Mouse (Mus musculus): ENCODE measurements around the gene Ttc32. TPM values are rescaled to one million over a fixed set of nuclear protein-coding genes. Genes with fewer than 3 reads are reported as not detected.

Gene Ttc32
- polyA plus RNA-seq, 1 experiment from 2014 or later, result 20.5 TPM

DNA sequence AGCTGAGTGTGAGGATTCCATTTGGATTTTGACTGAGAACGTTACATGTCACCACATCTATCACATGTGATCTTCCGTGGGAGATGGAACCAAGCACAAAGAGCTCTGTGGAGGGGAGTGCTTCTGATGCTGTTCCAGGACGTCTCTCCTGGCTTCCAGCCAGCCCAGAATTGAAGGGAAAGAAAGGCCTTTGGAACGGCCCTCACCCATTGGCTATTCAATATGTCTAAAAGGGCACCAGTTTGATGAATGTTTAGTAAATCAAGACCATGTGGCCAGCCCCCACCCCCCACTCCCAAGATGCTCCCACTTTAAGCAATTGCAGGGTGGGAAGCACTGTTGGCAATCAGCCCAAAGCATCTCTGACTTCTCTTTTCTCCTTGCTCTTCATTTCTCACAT is 41.7 kb downstream of the Ttc32 start:
- Histone ChIP-seq H3K4me1 (replicated peaks; ENCODE audit: control insufficient read depth, insufficient read depth, low read length) (no peaks in the 10 kb centered on the region), H3K36me3 (ENCODE audit: control insufficient read depth, insufficient read depth, low read length) (no peaks in the 10 kb centered on the region), H3K27me3 (ENCODE audit: control insufficient read depth, insufficient read depth, low read length) (no peaks in the 10 kb centered on the region), H3K4me2 (ENCODE audit: low read depth, low read length, severe bottlenecking) (no peak overlapping the region), H3K9ac (ENCODE audit: low read length) (no peak overlapping the region), H3K4me3 (ENCODE audit: low read depth, low read length) (no peak overlapping the region), H3K27ac (ENCODE audit: low read depth, low read length) (no peak overlapping the region), H3K9me3 (ENCODE audit: control insufficient read depth, low read length) (no peaks in the 10 kb centered on the region)
- WGBS, result 63% methylated on average over 4 of the region's 4 CpGs
- DNase-seq (ENCODE audit: low spot score), result no peak
- no peak for ATAC-seq (replicated peaks; ENCODE audit: low FRiP score)

DNA sequence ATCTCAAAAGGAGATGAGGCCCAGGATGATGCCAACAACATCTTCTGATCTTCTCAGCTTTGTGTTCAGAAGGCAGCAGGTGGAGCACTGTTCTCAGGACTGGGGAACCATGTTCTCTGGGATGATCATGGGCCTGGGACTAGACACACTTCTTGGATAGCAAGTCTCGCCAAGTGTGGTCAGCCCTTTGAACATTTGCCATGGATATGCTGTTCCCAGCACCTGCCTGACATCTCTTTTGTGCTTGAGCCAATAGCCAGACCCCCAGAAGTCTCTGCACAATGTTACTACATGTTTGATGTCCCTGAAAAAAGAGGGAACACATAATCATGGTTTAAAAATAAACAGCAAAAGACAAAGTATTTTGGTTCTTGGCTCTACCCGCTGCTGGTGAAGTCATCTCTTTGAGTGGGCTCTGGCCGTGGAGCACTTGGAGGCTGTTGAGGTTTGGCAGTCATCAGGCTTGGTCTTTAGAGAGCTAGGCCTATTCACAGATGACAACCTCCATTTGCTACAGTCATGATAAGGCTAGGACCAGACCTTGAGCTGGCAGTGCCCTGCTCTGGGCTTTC is 47.8 kb downstream of the Ttc32 start:
- 88% methylated on average over 3 of the region's 3 CpGs for WGBS
- no peak overlapping the region for H3K4me3 ChIP-seq (ENCODE audit: low read depth, low read length)
- ATAC-seq (replicated peaks; ENCODE audit: low FRiP score), result no peak

DNA sequence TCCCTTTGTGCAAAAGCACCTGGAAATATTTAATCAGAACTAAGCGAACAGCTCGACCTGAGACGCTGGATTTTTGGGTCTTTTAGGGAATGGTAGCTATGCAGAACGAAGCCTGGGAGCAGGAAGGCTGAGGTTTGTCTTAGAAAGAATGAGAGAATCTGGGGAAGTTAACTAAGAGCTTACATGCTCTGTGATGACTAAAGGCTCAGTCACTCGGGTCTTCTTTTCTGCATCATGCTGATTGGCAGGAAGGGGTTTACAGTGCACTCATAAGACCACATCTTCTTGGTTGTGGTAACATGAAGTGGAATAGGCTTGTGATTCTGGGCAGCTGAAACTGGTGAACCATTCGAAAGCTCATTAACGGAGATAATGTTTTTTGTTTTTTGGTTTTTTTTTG is 60.4 kb downstream of the Ttc32 start:
- ATAC-seq (replicated peaks; ENCODE audit: low FRiP score) (no peak), DNase-seq (ENCODE audit: low spot score) (no peak)
- H3K36me3 ChIP-seq (ENCODE audit: control insufficient read depth, insufficient read depth, low read length), result no peaks in the 10 kb centered on the region
- no peaks in the 10 kb centered on the region for H3K27me3 ChIP-seq (ENCODE audit: control insufficient read depth, insufficient read depth, low read length)
- H3K4me1 ChIP-seq (replicated peaks; ENCODE audit: control insufficient read depth, insufficient read depth, low read length), result no peaks in the 10 kb centered on the region
- H3K4me3 ChIP-seq (ENCODE audit: low read depth, low read length), result no peak overlapping the region
- H3K9me3 ChIP-seq (ENCODE audit: control insufficient read depth, low read length), result no peaks in the 10 kb centered on the region
- H3K4me2 ChIP-seq (ENCODE audit: low read depth, low read length, severe bottlenecking), result no peak overlapping the region
- H3K27ac ChIP-seq (ENCODE audit: low read depth, low read length), result no peak overlapping the region
- H3K9ac ChIP-seq (ENCODE audit: low read length), result no peak overlapping the region
- WGBS, result 83% methylated on average over 7 of the region's 7 CpGs

More for the DNA sequence above, 47.8 kb downstream of the Ttc32 start:
- Histone ChIP-seq H3K9ac (ENCODE audit: low read length) (no peak overlapping the region), H3K4me1 (replicated peaks; ENCODE audit: control insufficient read depth, insufficient read depth, low read length) (no peaks in the 10 kb centered on the region), H3K36me3 (ENCODE audit: control insufficient read depth, insufficient read depth, low read length) (no peaks in the 10 kb centered on the region), H3K27me3 (ENCODE audit: control insufficient read depth, insufficient read depth, low read length) (no peaks in the 10 kb centered on the region), H3K27ac (ENCODE audit: low read depth, low read length) (no peak overlapping the region), H3K4me2 (ENCODE audit: low read depth, low read length, severe bottlenecking) (no peak overlapping the region), H3K9me3 (ENCODE audit: control insufficient read depth, low read length) (no peaks in the 10 kb centered on the region)
- no peak for DNase-seq (ENCODE audit: low spot score)

Other genes with a start within 250 kb of the Ttc32 start
- 196 and 197 TPM in 2 replicates for gene Laptm4a, start 108.3 kb upstream of the Ttc32 start, polyA plus RNA-seq (2014; fragmentation: Nextera tagmentation; extraction: Ambion mirVana)
- 1.8 and 2.0 TPM in 2 replicates for gene Matn3, start 82.1 kb upstream of the Ttc32 start, polyA plus RNA-seq (2014; fragmentation: Nextera tagmentation; extraction: Ambion mirVana)
- gene Wdr35, start 56.1 kb upstream of the Ttc32 start, polyA plus RNA-seq (2014; fragmentation: Nextera tagmentation; extraction: Ambion mirVana), result 26.3 and 28.0 TPM in 2 replicates